Comparison of ENCODE assay signal across 8 mouse cellular contexts in genomic region chr7:6730801-6731200, GRCm38 (mm10). TPM values are rescaled to one million over a fixed set of nuclear protein-coding genes. Genes with fewer than 3 reads are reported as not detected.
DNase-seq lines count a peak whose midpoint lies in the region; ATAC-seq and TF ChIP-seq lines count a peak whose summit lies in the region.

No protein-coding gene starts in this region.

- H3K4me1 ChIP-seq in heart, embryonic 14.5 days (ENCODE audit: control insufficient read depth in 2 of 2, insufficient read depth in 2 of 2, low read length in 2 of 2): no peaks in the 10 kb centered on the region
- no peaks in the 10 kb centered on the region for H3K4me1 ChIP-seq in forebrain, embryonic 12.5 days
- no peaks in the 10 kb centered on the region for H3K4me1 ChIP-seq in limb, embryonic 14.5 days (ENCODE audit: control insufficient read depth, insufficient read depth, low read length)
- no peaks in the 10 kb centered on the region for H3K4me1 ChIP-seq in stomach, embryonic 15.5 days

- H3K27ac ChIP-seq in heart, embryonic 14.5 days (replicated peaks in 1 of 2; ENCODE audit: control insufficient read depth in 1 of 2, insufficient read depth in 1 of 2, low read depth in 2 of 2, low read length in 2 of 2): peak overlapping the region; percentile 71 to 73
- H3K27ac ChIP-seq in forebrain, embryonic 12.5 days: peak overlapping the region; percentile 71
- H3K27ac ChIP-seq in limb, embryonic 14.5 days (replicated peaks; ENCODE audit: low read depth, low read length): peak overlapping the region; percentile 80
- H3K27ac ChIP-seq in stomach, embryonic 15.5 days: peak overlapping the region; percentile 44; the same call in 1 of the 2 replicates

- H3K36me3 ChIP-seq in heart, embryonic 14.5 days (ENCODE audit: control insufficient read depth, insufficient read depth, low read length): peaks cover 6% of the 10 kb centered on the region
- 0 out of 2 replicates have a peak, but pooled peaks cover under 1% of the 10 kb centered on the region for H3K36me3 ChIP-seq in forebrain, embryonic 12.5 days (replicated peaks)
- H3K36me3 ChIP-seq in limb, embryonic 14.5 days (ENCODE audit: control insufficient read depth, insufficient read depth, low read length): peaks cover 7% of the 10 kb centered on the region; the same call in 1 of the 2 replicates
- no peaks in the 10 kb centered on the region; the same call in 1 of the 2 replicates for H3K36me3 ChIP-seq in stomach, embryonic 15.5 days

- peak overlapping the region; percentile 63 to 91 for H3K4me3 ChIP-seq in heart, embryonic 14.5 days (ENCODE audit: control insufficient read depth in 1 of 2, insufficient read depth in 1 of 2, low read depth in 1 of 2, low read length in 2 of 2)
- H3K4me3 ChIP-seq in forebrain, embryonic 12.5 days (replicated peaks): peak overlapping the region; percentile 58
- peak overlapping the region; percentile 57 for H3K4me3 ChIP-seq in limb, embryonic 14.5 days (replicated peaks; ENCODE audit: low read length)
- H3K4me3 ChIP-seq in stomach, embryonic 15.5 days (replicated peaks): peak overlapping the region; percentile 50

- no peaks in the 10 kb centered on the region for H3K27me3 ChIP-seq in heart, embryonic 14.5 days (ENCODE audit: control insufficient read depth, insufficient read depth, low read length)
- no peaks in the 10 kb centered on the region for H3K27me3 ChIP-seq in forebrain, embryonic 12.5 days
- no peaks in the 10 kb centered on the region for H3K27me3 ChIP-seq in limb, embryonic 14.5 days (ENCODE audit: control insufficient read depth, insufficient read depth, low read length)
- no peaks in the 10 kb centered on the region for H3K27me3 ChIP-seq in stomach, embryonic 15.5 days (replicated peaks)

- H3K9me3 ChIP-seq in heart, embryonic 14.5 days (ENCODE audit: control insufficient read depth, low read length): peaks cover 28% of the 10 kb centered on the region
- peaks cover 42% of the 10 kb centered on the region for H3K9me3 ChIP-seq in forebrain, embryonic 12.5 days
- peaks cover 38% of the 10 kb centered on the region for H3K9me3 ChIP-seq in limb, embryonic 14.5 days (ENCODE audit: control insufficient read depth, low read length)
- H3K9me3 ChIP-seq in stomach, embryonic 15.5 days: no peaks in the 10 kb centered on the region

- DNase-seq in heart, postnatal 4 days: no peak
- DNase-seq in R1 (ENCODE audit: low read depth, low spot score): peak; percentile 27
- peak; percentile 52 for DNase-seq in limb, embryonic 14.5 days (ENCODE audit: low spot score)
- no peak for DNase-seq in c-Kit-positive CD71-positive TER-119-positive erythroid progenitor cells, embryonic 14.5 days (ENCODE audit: low spot score)

- peak overlapping the region; percentile 74 for H3K9ac ChIP-seq in heart, embryonic 14.5 days (ENCODE audit: low read length)
- peak overlapping the region; percentile 48 for H3K9ac ChIP-seq in forebrain, embryonic 12.5 days
- H3K9ac ChIP-seq in limb, embryonic 14.5 days (ENCODE audit: low read depth, low read length, severe bottlenecking): peak overlapping the region; percentile 60
- H3K9ac ChIP-seq in stomach, embryonic 15.5 days: 0 out of 2 replicates have a peak overlapping the region, but pooled peaks have one; percentile 13

- peak overlapping the region; percentile 62 for H3K4me2 ChIP-seq in heart, embryonic 14.5 days (ENCODE audit: low read length)
- H3K4me2 ChIP-seq in forebrain, embryonic 12.5 days: peak overlapping the region; percentile 62
- peak overlapping the region; percentile 38 for H3K4me2 ChIP-seq in limb, embryonic 14.5 days (replicated peaks; ENCODE audit: low read depth, low read length, severe bottlenecking)
- peak overlapping the region; percentile 47 for H3K4me2 ChIP-seq in stomach, embryonic 15.5 days

- ATAC-seq in heart, embryonic 14.5 days (ENCODE audit: insufficient number of reproducible peaks, insufficient read depth, low FRiP score, low read depth): no peak
- ATAC-seq in forebrain, embryonic 12.5 days (ENCODE audit: low FRiP score): no peak
- no peak for ATAC-seq in limb, embryonic 14.5 days (ENCODE audit: low FRiP score, low read depth)
- no peak for ATAC-seq in stomach, embryonic 15.5 days (ENCODE audit: insufficient read depth, low FRiP score, low read depth)
- ATAC-seq in monocyte, adult 5-6 weeks (replicated peaks; ENCODE audit: insufficient number of reproducible peaks, low FRiP score, low TSS enrichment, poor library complexity, severe bottlenecking): no peak

- WGBS in heart, embryonic 14.5 days: 42% methylated on average over 15 of the region's 15 CpGs
- 46% methylated on average over 15 of the region's 15 CpGs for WGBS in forebrain, embryonic 12.5 days
- 51% methylated on average over 15 of the region's 15 CpGs for WGBS in limb, embryonic 14.5 days
- 44% methylated on average over 15 of the region's 15 CpGs for WGBS in stomach, embryonic 15.5 days

- TF ChIP-seq POLR2A in limb, embryonic 14.5 days (IDR thresholded peaks at IDR 0.05; ENCODE audit: borderline replicate concordance, extremely low read depth, insufficient read depth, insufficient read length): no peak

RNA-seq across cellular contexts. Expression of gene Usp29, which starts 0.4 kb away (rescaled TPM):
- polyA plus RNA-seq in heart, embryonic 14.5 days (2014; fragmentation: Nextera tagmentation; extraction: Ambion mirVana): 7.7 and 8.7 TPM in 2 replicates
- total RNA-seq in heart, postnatal 4 days (2021): 1 to 10 TPM; 4.5 to 4.6 TPM
- polyA plus RNA-seq in forebrain, embryonic 12.5 days (2016; fragmentation: Nextera tagmentation; extraction: Ambion mirVana): 19.5 and 21.0 TPM in 2 replicates
- 20.7 and 27.2 TPM in 2 replicates for polyA plus RNA-seq in limb, embryonic 14.5 days (2012; rRNA removed)
- polyA plus RNA-seq in limb, embryonic 14.5 days (2014; fragmentation: Nextera tagmentation; extraction: Ambion mirVana): 10.7 and 11.9 TPM in 2 replicates
- polyA plus RNA-seq in stomach, embryonic 15.5 days (2015; fragmentation: Nextera tagmentation; extraction: Ambion mirVana): 5.7 and 6.2 TPM in 2 replicates
- 0.85 TPM in 1 of 3 replicates, not detected in the others for total RNA-seq in monocyte, adult 5-6 weeks (2017)

RNA-seq across cellular contexts. Expression of gene Peg3, which starts 0.6 kb away (rescaled TPM):
- polyA plus RNA-seq in heart, embryonic 14.5 days (2014; fragmentation: Nextera tagmentation; extraction: Ambion mirVana): 119 and 120 TPM in 2 replicates
- total RNA-seq in heart, postnatal 4 days (2021): 10 to 100 TPM; 69.5 to 75.3 TPM
- polyA plus RNA-seq in forebrain, embryonic 12.5 days (2016; fragmentation: Nextera tagmentation; extraction: Ambion mirVana): 119 and 132 TPM in 2 replicates
- 160 and 178 TPM in 2 replicates for polyA plus RNA-seq in limb, embryonic 14.5 days (2012; rRNA removed)
- 244 and 268 TPM in 2 replicates for polyA plus RNA-seq in limb, embryonic 14.5 days (2014; fragmentation: Nextera tagmentation; extraction: Ambion mirVana)
- polyA plus RNA-seq in stomach, embryonic 15.5 days (2015; fragmentation: Nextera tagmentation; extraction: Ambion mirVana): 134 and 157 TPM in 2 replicates
- total RNA-seq in monocyte, adult 5-6 weeks (2017): not detected in 3 replicates

RNA-seq across cellular contexts. Expression of gene Zim1, which starts 34.6 kb away (rescaled TPM):
- polyA plus RNA-seq in heart, embryonic 14.5 days (2014; fragmentation: Nextera tagmentation; extraction: Ambion mirVana): 13.9 and 19.0 TPM in 2 replicates
- 10 to 100 TPM; 20.6 to 20.8 TPM for total RNA-seq in heart, postnatal 4 days (2021)
- polyA plus RNA-seq in forebrain, embryonic 12.5 days (2016; fragmentation: Nextera tagmentation; extraction: Ambion mirVana): 0.80 and 1.1 TPM in 2 replicates
- polyA plus RNA-seq in limb, embryonic 14.5 days (2012; rRNA removed): 69.0 and 72.6 TPM in 2 replicates
- 9.4 and 14.3 TPM in 2 replicates for polyA plus RNA-seq in limb, embryonic 14.5 days (2014; fragmentation: Nextera tagmentation; extraction: Ambion mirVana)
- polyA plus RNA-seq in stomach, embryonic 15.5 days (2015; fragmentation: Nextera tagmentation; extraction: Ambion mirVana): 5.3 and 6.3 TPM in 2 replicates
- total RNA-seq in monocyte, adult 5-6 weeks (2017): not detected in 3 replicates

Comparison
In these comparisons a context has a peak if more than half of its experiments do, and no peak if none do; other contexts are left out.
1. H3K9ac ChIP-seq: peak in every context shown above with its lines; median percentile 74 in heart, embryonic 14.5 days; 60 in limb, embryonic 14.5 days; 48 in forebrain, embryonic 12.5 days; 13 in stomach, embryonic 15.5 days.
2. DNase-seq: peak in R1 (single experiment) and limb, embryonic 14.5 days (single experiment); none in heart, postnatal 4 days (single experiment) and c-Kit-positive CD71-positive TER-119-positive erythroid progenitor cells, embryonic 14.5 days (single experiment).
3. Peak in every context shown above with its lines, with median percentiles within 50 percentile points of each other: H3K27ac ChIP-seq, H3K4me2 ChIP-seq and H3K4me3 ChIP-seq.